Mouse (Mus musculus) right cerebral cortex, postnatal 36 days (tissue): ENCODE results near the gene Sfrp2.
A peak's percentile ranks its signal among the peaks of the same experiment; 100 is the strongest.

Experiments used
- DNase-seq, 2 experiments: peaks; one replicate each; pipeline ENCODE4 v3.0.0; 2022; ENCODE audit warnings: low spot score in 2 of 2, mixed read lengths in 1 of 2

Gene Sfrp2

GRCm38 (mm10) chr3:83765871-83766725 lies at the start of gene Sfrp2:
Gene Sfrp2, plus strand, starts transcription at chr3:83766321.
- DNase-seq, result no peak

- DNase-seq, result no peak
These were observed 48.4 kb upstream of the Sfrp2 start for GRCm38 (mm10) chr3:83717643-83718231.

- DNase-seq, result no peak
These were observed 47.5 kb upstream of the Sfrp2 start for GRCm38 (mm10) chr3:83718662-83719061.

- no peak for DNase-seq
These were observed 37.9 kb upstream of the Sfrp2 start for GRCm38 (mm10) chr3:83728223-83728622.

- DNase-seq, result no peak
These were observed 37.3 kb upstream of the Sfrp2 start for GRCm38 (mm10) chr3:83728675-83729390.

- DNase-seq, result no peak
These were observed 32.1 kb upstream of the Sfrp2 start for GRCm38 (mm10) chr3:83733985-83734384.

- DNase-seq, result no peak
These were observed 29.1 kb upstream of the Sfrp2 start for GRCm38 (mm10) chr3:83736980-83737379.

- no peak for DNase-seq
These were observed 25.9 kb upstream of the Sfrp2 start for GRCm38 (mm10) chr3:83740246-83740645.

GRCm38 (mm10) chr3:83747276-83747675 lies 18.8 kb upstream of the Sfrp2 start:
- no peak for DNase-seq

- no peak for DNase-seq
These were observed 18.2 kb upstream of the Sfrp2 start for GRCm38 (mm10) chr3:83747895-83748294.

GRCm38 (mm10) chr3:83751625-83752024 lies 14.5 kb upstream of the Sfrp2 start:
- no peak for DNase-seq

GRCm38 (mm10) chr3:83752196-83752595 lies 13.9 kb upstream of the Sfrp2 start:
- no peak for DNase-seq

GRCm38 (mm10) chr3:83755043-83755635 lies 11.0 kb upstream of the Sfrp2 start:
- no peak for DNase-seq

GRCm38 (mm10) chr3:83755666-83756065 lies 10.5 kb upstream of the Sfrp2 start:
- no peak for DNase-seq

- DNase-seq, result no peak
These were observed 3.8 kb upstream of the Sfrp2 start for GRCm38 (mm10) chr3:83762361-83762760.

- DNase-seq, result peak; percentile 51 to 60
These were observed 2.3 kb upstream of the Sfrp2 start for GRCm38 (mm10) chr3:83763551-83764548.

GRCm38 (mm10) chr3:83766726-83767070 lies 577 bp downstream of the Sfrp2 start:
- DNase-seq, result no peak

GRCm38 (mm10) chr3:83767121-83767520 lies 1.0 kb downstream of the Sfrp2 start:
- no peak for DNase-seq

- DNase-seq, result no peak
These were observed 2.3 kb downstream of the Sfrp2 start for GRCm38 (mm10) chr3:83768293-83769035.

- no peak for DNase-seq
These were observed 2.9 kb downstream of the Sfrp2 start for GRCm38 (mm10) chr3:83769036-83769410.
